Mouse (Mus musculus) ES-E14 (cell line): ENCODE measurements around the gene Prrc2b. TPM values are rescaled to one million over a fixed set of nuclear protein-coding genes. Genes with fewer than 3 reads are reported as not detected.

Source experiments
- DNase-seq: peaks from one replicate; pipeline ENCODE4 v3.0.0-alpha.2; 2013; ENCODE audit warnings: low read depth, low spot score
- H3K27ac ChIP-seq: 2 replicates; pipeline ENCODE4 v1.5.1; 2012; ENCODE audit warnings: low read depth, mild to moderate bottlenecking, low read length, moderate library complexity, mixed read lengths; ENCODE audit not compliant: poor library complexity, insufficient read depth, severe bottlenecking
- H3K36me3 ChIP-seq: 2 replicates; pipeline ENCODE4 v1.6.1; 2012; ENCODE audit warnings: mild to moderate bottlenecking, low read length, moderate library complexity, mixed read lengths; ENCODE audit not compliant: control insufficient read depth, poor library complexity, insufficient read depth, severe bottlenecking
- H3K4me1 ChIP-seq, 2 experiments: fragments of 150-350 bp in 1 of 2; sonication (generic) in 1 of 2; 2 replicates each; pipeline ENCODE4 v1.6.1; 2012; ENCODE audit warnings: low read length in 2 of 2, mild to moderate bottlenecking in 1 of 2, mixed read lengths in 1 of 2; ENCODE audit not compliant: control insufficient read depth in 2 of 2, insufficient read depth in 2 of 2, poor library complexity in 1 of 2
- H3K4me3 ChIP-seq, 2 experiments: fragments of 150-350 bp in 1 of 2; sonication (generic) in 1 of 2; 2 replicates each; pipeline ENCODE4 v1.5.1; 2012; ENCODE audit warnings: low read length in 2 of 2, low read depth in 1 of 2, mild to moderate bottlenecking in 1 of 2, mixed read lengths in 1 of 2; ENCODE audit not compliant: insufficient read depth in 1 of 2, poor library complexity in 1 of 2, severe bottlenecking in 1 of 2
- H3K9ac ChIP-seq: 2 replicates; pipeline ENCODE4 v1.6.1; 2012; ENCODE audit warnings: low read depth, mild to moderate bottlenecking, low read length, mixed read lengths; ENCODE audit not compliant: poor library complexity, insufficient read depth, severe bottlenecking
- H3K9me3 ChIP-seq: fragments of 150-350 bp; sonication (generic); 2 replicates; pipeline ENCODE4 v1.6.1; 2012; ENCODE audit warnings: low read depth, mild to moderate bottlenecking, low read length; ENCODE audit not compliant: control insufficient read depth, insufficient read depth
- CHD2 ChIP-seq: IDR thresholded peaks from 2 replicates; pipeline ENCODE4 v1.6.1; 2014; ENCODE audit warnings: mild to moderate bottlenecking, low read depth, low read length, inconsistent platforms
- HCFC1 ChIP-seq: IDR thresholded peaks from 2 replicates; pipeline ENCODE4 v1.6.1; 2012; ENCODE audit warnings: low read length, inconsistent platforms, borderline replicate concordance; ENCODE audit not compliant: insufficient read depth
- MAFK ChIP-seq: IDR thresholded peaks from 2 replicates; pipeline ENCODE4 v1.6.1; 2014; ENCODE audit warnings: mild to moderate bottlenecking, low read depth, low read length, inconsistent platforms; ENCODE audit not compliant: insufficient read depth
- ZC3H11A ChIP-seq: IDR thresholded peaks from 2 replicates; pipeline ENCODE4 v1.6.1; 2012; ENCODE audit warnings: low read depth, mild to moderate bottlenecking, inconsistent platforms, low read length, borderline replicate concordance
- ZNF384 ChIP-seq: IDR thresholded peaks from 2 replicates; pipeline ENCODE4 v1.6.1; 2012; ENCODE audit warnings: low read depth, low read length, inconsistent platforms
- in situ Hi-C, 2 experiments: fragments of 600-800 bp; cut with MboI; formaldehyde crosslinking; loops; one replicate each; pipeline ENCODE4 v1.15.1; 2025; ENCODE audit warnings: low sequenced_read_pairs in 2 of 2, inconsistent platforms in 1 of 2; ENCODE audit not compliant: unreplicated experiment in 2 of 2
- total RNA-seq: library from RNA; depleted of rRNA; stranded (reverse); fragments of 300-350 nt; gene quantifications from 2 replicates; pipeline ENCODE4 v1.2.3, GENCODE M21; 2012

Prrc2b gene
- total RNA-seq, 1 experiment: 75.1 TPM

DNA sequence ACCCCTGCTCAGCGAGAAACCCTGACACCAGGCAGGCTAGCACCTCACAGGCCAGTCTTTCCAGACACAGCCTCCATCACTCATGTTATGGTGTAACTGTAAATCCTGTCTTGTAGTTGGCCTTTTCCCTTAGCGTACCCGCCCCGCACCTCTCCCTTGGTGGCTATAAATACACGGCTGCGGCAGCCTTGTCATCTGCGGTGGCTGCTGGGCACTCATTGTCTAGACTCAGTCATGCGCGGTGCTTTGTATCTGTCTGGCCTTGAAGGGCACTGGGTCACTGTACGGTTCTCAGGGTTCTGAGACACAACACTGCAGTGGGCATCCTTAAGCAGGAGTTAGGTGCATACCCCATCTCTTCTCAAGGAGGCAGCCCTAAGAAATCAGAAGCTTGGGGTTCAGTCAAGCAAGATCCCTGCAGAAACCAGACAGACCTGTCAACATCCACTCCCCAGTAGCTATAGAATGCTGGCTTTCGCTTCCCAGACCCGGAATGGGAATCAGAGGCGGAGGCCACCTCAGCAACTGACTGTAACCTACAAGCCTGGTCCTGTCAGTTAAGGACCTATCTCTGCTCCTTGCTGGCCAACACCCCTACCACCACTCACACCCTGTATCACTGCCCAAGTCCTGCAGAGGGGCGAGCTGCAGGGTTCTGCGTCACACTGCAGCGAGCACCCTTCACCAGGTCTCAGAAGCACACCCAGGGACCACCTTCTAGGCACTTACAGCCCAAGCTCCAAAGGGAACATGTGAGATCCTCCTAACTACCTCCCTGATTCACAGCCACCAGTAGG is 45.6 kb upstream of the Prrc2b start:
- no peaks in the 10 kb centered on the region for H3K36me3 ChIP-seq
- peaks cover 0 to 7% of the 10 kb centered on the region in 2 experiments; a peak in 1 of 4 replicates for H3K4me1 ChIP-seq
- no peak overlapping the region for H3K9ac ChIP-seq
- no peak for TF ChIP-seq CHD2
- no peak for TF ChIP-seq ZC3H11A
- TF ChIP-seq ZNF384: no peak
- H3K27ac ChIP-seq: no peak overlapping the region
- in situ Hi-C loops: no loop called here
- no peak overlapping the region for H3K4me3 ChIP-seq
- DNase-seq: no peak
- H3K9me3 ChIP-seq: no peaks in the 10 kb centered on the region

DNA sequence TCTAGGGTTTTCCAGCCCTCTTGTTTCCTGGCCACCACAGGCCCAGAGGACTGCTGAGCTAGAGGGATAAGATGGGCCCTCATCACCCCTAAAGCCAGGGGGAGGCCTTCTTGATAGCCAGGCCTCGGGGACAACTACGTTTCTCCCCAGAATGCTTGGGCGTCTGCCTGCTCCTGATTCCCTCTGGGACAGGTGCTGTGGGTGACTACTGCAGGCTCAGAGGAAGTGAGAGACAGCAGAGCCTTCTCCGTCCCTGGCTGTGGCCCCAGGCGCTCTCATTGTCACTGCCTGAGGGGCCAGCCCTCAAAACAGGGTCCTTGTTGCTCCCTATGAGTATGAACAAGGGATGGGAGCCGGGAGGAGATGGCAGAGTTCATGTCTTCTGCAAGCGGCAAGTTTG is 45.0 kb upstream of the Prrc2b start:
- H3K27ac ChIP-seq: no peak overlapping the region
- no peak overlapping the region for H3K9ac ChIP-seq
- H3K9me3 ChIP-seq: no peaks in the 10 kb centered on the region
- DNase-seq: no peak
- peaks cover 0 to 7% of the 10 kb centered on the region in 2 experiments; a peak in 1 of 4 replicates for H3K4me1 ChIP-seq
- in situ Hi-C loops: no loop called here
- TF ChIP-seq MAFK: no peak
- TF ChIP-seq HCFC1: no peak
- TF ChIP-seq CHD2: no peak
- no peak for TF ChIP-seq ZNF384
- TF ChIP-seq ZC3H11A: no peak
- H3K4me3 ChIP-seq: no peak overlapping the region
- H3K36me3 ChIP-seq: no peaks in the 10 kb centered on the region

DNA sequence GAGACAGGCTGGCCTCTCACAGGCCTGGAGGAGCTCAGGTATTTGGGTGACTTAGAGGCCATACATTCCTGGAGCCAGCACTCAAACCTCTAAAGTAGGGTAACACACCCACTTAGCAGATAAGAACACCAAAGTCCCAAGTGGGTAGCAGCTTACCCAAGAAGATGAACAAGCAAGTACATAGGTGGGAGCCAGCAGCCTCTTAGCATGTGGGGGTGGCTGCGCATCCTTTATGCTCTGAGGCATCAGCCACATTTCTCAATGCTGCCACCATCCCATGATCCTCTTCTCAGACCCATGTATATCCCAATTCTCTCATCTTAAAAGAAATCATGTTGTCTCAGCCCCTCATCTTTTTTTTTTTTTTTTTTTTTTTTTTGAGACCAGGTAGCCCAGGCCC is 39.6 kb upstream of the Prrc2b start:
- no peak for TF ChIP-seq ZNF384
- no peak for TF ChIP-seq ZC3H11A
- no peak for TF ChIP-seq HCFC1
- no peak for TF ChIP-seq CHD2
- TF ChIP-seq MAFK: no peak
- H3K9ac ChIP-seq: no peak overlapping the region
- peaks cover under 1% of the 10 kb centered on the region; the same call in 1 of the 2 replicates for H3K9me3 ChIP-seq
- H3K36me3 ChIP-seq: no peaks in the 10 kb centered on the region
- in situ Hi-C loops: no loop called here
- H3K27ac ChIP-seq: no peak overlapping the region
- H3K4me3 ChIP-seq: no peak overlapping the region
- DNase-seq: no peak
- H3K4me1 ChIP-seq: no peaks in the 10 kb centered on the region

DNA sequence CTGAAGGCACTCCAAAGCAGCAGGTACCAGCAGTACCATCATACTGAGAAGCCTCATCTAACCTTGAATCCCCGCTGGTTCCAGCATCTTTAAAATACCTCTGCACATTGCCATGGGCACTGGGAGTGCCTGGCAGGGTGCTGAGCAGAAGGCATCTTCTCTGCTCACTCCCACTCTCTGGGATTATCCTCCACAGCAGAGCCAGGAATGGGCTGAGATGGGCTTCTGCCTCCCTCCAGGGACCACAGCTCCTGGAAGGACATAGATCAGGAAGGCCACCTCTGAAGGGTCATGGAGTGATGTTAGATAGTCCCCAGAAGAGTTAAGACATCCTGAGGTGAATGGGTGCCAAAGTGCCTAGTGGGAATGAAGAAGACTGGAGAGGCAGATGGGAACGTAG is 38.3 kb upstream of the Prrc2b start:
- H3K4me3 ChIP-seq: no peak overlapping the region
- in situ Hi-C loops: no loop called here

More for the DNA sequence above, 38.3 kb upstream of the Prrc2b start:
- Histone ChIP-seq H3K9ac (no peak overlapping the region), H3K9me3 (peaks cover 3% of the 10 kb centered on the region; the same call in 1 of the 2 replicates), H3K27ac (no peak overlapping the region), H3K36me3 (no peaks in the 10 kb centered on the region), H3K4me1 (no peaks in the 10 kb centered on the region)
- DNase-seq: no peak
- TF ChIP-seq ZNF384: no peak
- TF ChIP-seq ZC3H11A: no peak
- no peak for TF ChIP-seq MAFK
- no peak for TF ChIP-seq CHD2
- TF ChIP-seq HCFC1: no peak
